Mouse (Mus musculus): Measurements from ENCODE around the gene Prl8a2.

GRCm38 (mm10) chr13:27399061-27399724 lies 53.7 kb downstream of the Prl8a2 start:
- no peak for TF ChIP-seq CTCF (IDR thresholded peaks at IDR 0.05; ENCODE audit: borderline replicate concordance, insufficient read depth, low read length)
- no peak for TF ChIP-seq POLR2A (IDR thresholded peaks at IDR 0.05; ENCODE audit: low read depth, low read length)

Data from embryonic fibroblast, embryonic 13.5 days (primary cell).